Mouse (Mus musculus) embryonic fibroblast, embryonic 13.5 days (primary cell): ENCODE results near the gene Cd3eap.

Experiments used
- CTCF ChIP-seq: IDR thresholded peaks from 2 replicates; pipeline ENCODE4 v1.5.1; 2011; ENCODE audit warnings: mild to moderate bottlenecking, control low read depth, low read length, moderate library complexity, borderline replicate concordance; ENCODE audit not compliant: insufficient read depth
- POLR2A ChIP-seq: IDR thresholded peaks from 2 replicates; pipeline ENCODE4 v1.6.1; 2011; ENCODE audit warnings: low read depth, mild to moderate bottlenecking, control low read depth, low read length, moderate library complexity

DNA sequence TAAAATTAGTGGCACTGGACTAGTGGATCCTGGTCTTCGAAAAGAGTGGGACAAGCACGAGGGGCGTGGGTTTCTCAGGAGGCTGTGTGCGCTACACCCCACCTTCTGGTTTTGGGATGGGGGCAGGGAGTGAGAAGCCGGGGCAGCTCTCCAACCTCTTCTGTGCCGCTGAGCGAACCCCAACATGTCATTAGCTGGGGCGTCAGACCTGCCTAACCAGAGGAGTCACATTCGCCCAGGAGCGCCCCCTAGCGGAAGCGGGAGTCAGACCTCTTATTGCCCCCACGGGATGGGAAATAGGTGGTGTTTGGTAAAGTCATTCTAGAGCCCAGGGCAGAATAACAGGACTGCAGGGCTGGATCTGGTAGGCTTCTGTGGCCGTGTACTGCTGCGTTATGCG lies 2.4 kb upstream of the Cd3eap start:
- TF ChIP-seq CTCF (peak; percentile 71), POLR2A (no peak)
